Mouse (Mus musculus) C2C12 (cell line): ENCODE data around the gene Gm10644. TPM values are rescaled to one million over a fixed set of nuclear protein-coding genes. Genes with fewer than 3 reads are reported as not detected.

Source experiments
- H3K27me3 ChIP-seq: one replicate; pipeline ENCODE4 v1.6.1; 2011; ENCODE audit not compliant: control insufficient read depth, insufficient read depth, insufficient read length
- H3K36me3 ChIP-seq: one replicate; pipeline ENCODE4 v1.6.1; 2011; ENCODE audit not compliant: control insufficient read depth, insufficient read depth
- H3K4me3 ChIP-seq: one replicate; pipeline ENCODE4 v1.5.1; 2011; ENCODE audit warnings: mild to moderate bottlenecking, control low read depth; ENCODE audit not compliant: poor library complexity, insufficient read depth, severe bottlenecking
- H3K79me2 ChIP-seq: one replicate; pipeline ENCODE4 v1.6.1; 2011; ENCODE audit not compliant: control insufficient read depth, insufficient read depth
- H3K79me3 ChIP-seq: one replicate; pipeline ENCODE4 v1.6.1; 2011; ENCODE audit warnings: low read depth, control low read depth
- H3ac ChIP-seq: one replicate; pipeline ENCODE3; 2011; ENCODE audit warnings: low read depth; ENCODE audit not compliant: control insufficient read depth, insufficient read length
- CEBPB ChIP-seq: IDR thresholded peaks from one replicate; pipeline ENCODE4 v1.6.1; 2011; ENCODE audit warnings: low read depth, mild to moderate bottlenecking, control low read depth, moderate library complexity
- CTCF ChIP-seq: IDR thresholded peaks from one replicate; pipeline ENCODE4 v1.5.1; 2011; ENCODE audit not compliant: control insufficient read depth, insufficient read depth, insufficient read length
- FOSL1 ChIP-seq: IDR thresholded peaks from one replicate; pipeline ENCODE4 v1.8.0; 2011; ENCODE audit warnings: mild to moderate bottlenecking, low read length; ENCODE audit not compliant: poor library complexity, insufficient read depth, severe bottlenecking
- MAX ChIP-seq: IDR thresholded peaks from one replicate; pipeline ENCODE4 v1.6.1; 2011; ENCODE audit warnings: mild to moderate bottlenecking, control low read depth
- MYOD1 ChIP-seq: IDR thresholded peaks from one replicate; pipeline ENCODE4 v1.6.1; 2011; ENCODE audit warnings: low read depth; ENCODE audit not compliant: control insufficient read depth, insufficient read length
- MYOG ChIP-seq: IDR thresholded peaks from one replicate; pipeline ENCODE4 v1.6.1; 2011; ENCODE audit not compliant: control insufficient read depth, insufficient read length; ENCODE audit errors: extremely low read depth
- USF1 ChIP-seq: IDR thresholded peaks from one replicate; pipeline ENCODE4 v1.6.1; 2011; ENCODE audit warnings: low read depth, mild to moderate bottlenecking, control low read depth, moderate library complexity
- polyA plus RNA-seq: library from polyadenylated mRNA; unstranded; fragments of >200 nt; fragmentation: generic; extraction: Trizol; gene quantifications from one replicate; pipeline ENCODE4 v1.2.1, GENCODE M21; 2012; ENCODE audit warnings: missing spikeins

Gm10644 gene
- polyA plus RNA-seq, 1 experiment: 0.08 TPM

DNA sequence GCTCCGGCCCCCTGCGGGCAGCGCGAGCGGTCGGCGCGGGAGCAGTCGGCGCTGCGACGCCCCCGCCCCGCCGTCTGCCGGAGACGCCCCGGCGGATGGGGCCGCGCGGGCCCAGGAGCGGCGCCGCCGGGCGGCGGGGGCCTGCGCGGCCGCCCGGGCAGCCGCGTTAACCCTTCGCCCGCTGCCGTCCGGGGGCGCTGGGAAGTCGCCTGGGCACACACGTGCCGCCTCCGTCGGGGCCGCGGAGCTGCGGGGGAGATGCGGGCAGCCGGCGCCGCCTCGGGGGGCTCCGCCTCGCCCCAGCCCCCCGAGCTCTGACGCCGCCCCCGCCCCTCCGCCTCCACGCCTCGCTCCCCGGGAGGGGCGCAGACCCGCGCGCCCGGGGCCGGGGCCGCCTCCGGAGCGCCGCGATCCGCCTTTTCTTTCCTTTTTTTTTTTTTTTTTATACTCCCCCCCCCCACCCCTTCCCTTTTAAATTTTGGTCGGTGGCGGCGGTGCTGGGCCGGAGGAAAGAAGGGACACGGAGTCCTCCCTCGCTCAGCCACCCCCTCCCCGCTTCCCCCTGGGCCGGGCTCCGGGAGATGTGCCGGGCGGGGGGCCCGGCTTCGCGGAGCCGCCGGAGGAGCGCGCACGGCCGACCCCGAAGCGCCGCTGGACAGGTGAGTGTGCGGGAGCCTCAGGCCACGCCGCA, 54.6 kb downstream of the Gm10644 start:
- no peaks in the 10 kb centered on the region for H3K79me2 ChIP-seq
- H3K36me3 ChIP-seq: no peaks in the 10 kb centered on the region
- TF ChIP-seq CEBPB: no peak
- TF ChIP-seq MYOD1: no peak
- no peak for TF ChIP-seq MYOG
- TF ChIP-seq FOSL1: no peak
- no peak for TF ChIP-seq MAX
- TF ChIP-seq USF1: no peak
- TF ChIP-seq CTCF: no peak
- no peaks in the 10 kb centered on the region for H3K79me3 ChIP-seq
- H3K27me3 ChIP-seq: no peaks in the 10 kb centered on the region
- peak overlapping the region; percentile 89 for H3ac ChIP-seq
- H3K4me3 ChIP-seq: peak overlapping the region; percentile 41

DNA sequence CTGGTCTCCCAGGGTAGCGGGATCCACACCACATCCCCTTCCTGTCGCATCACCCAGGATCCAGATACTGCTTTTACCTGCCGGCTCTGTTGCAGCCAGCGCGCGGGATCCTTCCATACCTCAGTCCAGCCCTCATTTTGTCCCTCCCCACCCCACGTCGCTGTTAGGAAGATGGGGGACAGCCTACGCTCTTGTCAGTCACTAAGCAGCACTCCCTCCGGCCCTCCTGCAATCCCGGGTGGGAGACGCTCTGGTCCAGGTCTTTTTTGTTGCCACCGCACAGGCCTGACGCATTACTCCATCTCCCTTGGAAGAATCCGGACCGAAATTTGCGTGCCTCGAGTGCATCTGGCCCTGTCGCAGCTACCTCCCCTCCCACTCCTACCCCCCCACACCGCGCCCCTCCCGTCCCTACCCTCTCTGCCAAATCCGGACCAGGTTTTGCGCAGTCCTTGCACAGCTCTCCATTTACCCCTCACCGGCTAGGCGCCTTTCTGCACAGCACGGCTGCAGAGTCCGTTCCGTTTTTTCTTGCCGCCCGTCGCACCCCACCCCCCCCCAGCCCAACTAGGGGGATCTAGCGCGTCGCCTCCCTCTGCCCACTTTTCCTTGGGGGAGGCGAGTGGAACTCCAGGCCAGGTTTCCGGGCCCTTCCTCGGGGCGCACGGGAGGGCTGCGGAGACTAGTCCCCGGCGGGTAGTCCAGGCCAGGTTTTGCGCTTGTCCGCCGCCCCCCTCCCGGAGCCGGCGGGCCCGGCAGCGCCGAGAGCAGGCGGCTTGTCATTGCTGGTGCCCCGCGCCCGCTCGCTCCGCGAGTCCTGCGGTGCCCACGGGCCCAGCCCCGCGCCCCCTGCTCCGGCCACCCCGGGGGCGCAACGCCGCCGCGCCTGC, 55.4 kb downstream of the Gm10644 start, which contains the start of gene Adgrl1:
Gene Adgrl1, plus strand, starts transcription at position 743 of the 890 bp plus-strand sequence.
- Histone ChIP-seq H3K27me3 (peaks cover 4% of the 10 kb centered on the region), H3ac (peak within 1 kb of the TSS; percentile 89), H3K36me3 (no peaks in the 10 kb centered on the region), H3K4me3 (peak within 1 kb of the TSS; percentile 41), H3K79me2 (no peaks in the 10 kb centered on the region), H3K79me3 (no peaks in the 10 kb centered on the region)
- TF ChIP-seq CEBPB: no peak
- TF ChIP-seq MYOD1: no peak
- TF ChIP-seq MYOG: no peak
- TF ChIP-seq MAX: no peak
- TF ChIP-seq FOSL1: no peak
- no peak for TF ChIP-seq CTCF
- TF ChIP-seq USF1: no peak

DNA sequence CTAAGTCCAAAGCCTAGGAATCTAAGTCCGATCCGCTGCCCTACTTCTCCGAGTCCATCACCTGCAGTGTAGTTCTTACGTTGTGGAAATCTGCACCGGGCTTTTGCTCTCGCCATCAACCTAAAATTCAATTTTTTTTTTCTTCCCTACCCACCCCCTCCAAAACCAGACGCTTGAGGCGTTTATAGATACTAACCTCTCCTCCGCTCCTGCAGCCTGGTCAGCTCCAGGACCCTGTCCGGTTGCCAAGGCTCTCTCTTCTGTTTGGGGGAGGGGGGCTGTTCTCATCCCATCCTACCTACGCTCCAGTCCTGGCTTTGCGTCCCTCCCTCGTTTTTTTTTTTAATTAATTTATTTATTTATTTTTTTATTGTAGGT, 56.0 kb downstream of the Gm10644 start:
- H3K4me3 ChIP-seq: no peak overlapping the region
- H3K36me3 ChIP-seq: no peaks in the 10 kb centered on the region
- H3K79me3 ChIP-seq: no peaks in the 10 kb centered on the region
- no peaks in the 10 kb centered on the region for H3K79me2 ChIP-seq
- peaks cover 8% of the 10 kb centered on the region for H3K27me3 ChIP-seq
- TF ChIP-seq USF1: no peak
- no peak for TF ChIP-seq MYOG
- TF ChIP-seq MYOD1: no peak
- no peak for TF ChIP-seq MAX
- TF ChIP-seq CEBPB: no peak
- TF ChIP-seq FOSL1: no peak
- TF ChIP-seq CTCF: no peak
- H3ac ChIP-seq: no peak overlapping the region

DNA sequence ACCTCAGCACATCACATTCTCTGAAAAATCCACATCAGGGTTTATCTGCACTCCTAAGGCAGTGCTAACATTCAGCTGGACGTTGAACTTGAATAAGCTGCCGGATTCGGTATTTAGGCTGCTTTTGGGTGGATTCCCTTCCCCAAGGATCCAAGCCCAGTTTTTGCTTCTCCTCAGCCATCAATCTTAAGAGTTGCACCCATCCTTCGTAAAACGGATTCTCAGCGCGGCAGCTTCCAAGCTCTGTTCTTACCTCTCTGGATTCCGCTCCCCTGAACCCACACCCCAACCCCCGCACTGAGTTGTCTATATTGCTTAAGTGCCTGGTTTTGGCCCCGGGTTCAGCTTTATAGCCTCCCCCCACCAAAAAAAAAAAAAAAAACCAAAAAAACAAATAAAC, 56.5 kb downstream of the Gm10644 start:
- peaks cover 13% of the 10 kb centered on the region for H3K27me3 ChIP-seq
- TF ChIP-seq MYOD1 (no peak), MAX (no peak), FOSL1 (no peak), CEBPB (no peak)
- H3K79me3 ChIP-seq: no peaks in the 10 kb centered on the region
- no peaks in the 10 kb centered on the region for H3K36me3 ChIP-seq
- no peak overlapping the region for H3K4me3 ChIP-seq
- H3K79me2 ChIP-seq: no peaks in the 10 kb centered on the region
- H3ac ChIP-seq: no peak overlapping the region

DNA sequence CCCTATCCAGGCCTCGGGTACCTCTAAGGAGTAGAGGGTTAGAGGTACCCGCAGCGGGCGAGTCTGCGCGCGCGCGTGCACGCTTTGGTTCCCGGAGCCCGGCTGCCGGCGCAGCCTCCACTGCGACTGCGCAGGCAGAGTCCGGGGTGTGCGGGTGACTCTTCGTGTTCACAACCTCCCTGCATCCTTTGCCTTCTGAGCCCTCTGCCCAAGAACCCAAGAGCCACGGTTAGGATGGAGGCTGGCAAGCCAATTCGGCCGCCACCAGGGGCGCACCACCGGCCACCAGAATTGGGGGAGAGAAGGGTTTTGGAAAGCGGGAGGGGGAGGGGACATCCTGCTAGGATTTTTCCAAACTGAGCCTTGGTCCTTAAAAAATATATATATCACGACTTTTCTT, 57.8 kb downstream of the Gm10644 start:
- Histone ChIP-seq H3ac (no peak overlapping the region), H3K79me2 (no peaks in the 10 kb centered on the region), H3K36me3 (no peaks in the 10 kb centered on the region), H3K4me3 (no peak overlapping the region), H3K79me3 (no peaks in the 10 kb centered on the region), H3K27me3 (peaks cover 24% of the 10 kb centered on the region)
- no peak for TF ChIP-seq MYOD1
- TF ChIP-seq CTCF: peak; percentile 37

DNA sequence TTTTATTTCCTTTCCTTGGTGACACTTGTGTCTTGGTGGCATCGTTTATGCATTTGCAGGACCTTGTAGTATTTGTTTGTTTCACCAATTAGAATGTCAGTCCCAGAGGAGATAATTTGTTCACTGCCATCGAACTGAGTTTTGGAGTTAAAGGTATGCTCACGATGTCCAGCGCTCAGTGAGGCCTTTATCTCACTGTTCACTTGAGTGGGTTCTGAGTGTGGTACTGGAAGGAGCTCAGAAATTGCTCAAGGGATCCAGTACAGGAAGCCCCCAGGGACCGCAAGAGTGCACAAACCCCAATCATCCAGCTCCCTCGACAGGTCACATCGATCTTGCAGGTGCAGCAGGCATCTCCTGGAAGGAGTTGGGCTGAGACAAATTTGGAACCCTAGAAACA, 58.5 kb downstream of the Gm10644 start:
- Histone ChIP-seq H3K36me3 (no peaks in the 10 kb centered on the region), H3K4me3 (no peak overlapping the region), H3ac (no peak overlapping the region), H3K79me3 (no peaks in the 10 kb centered on the region), H3K79me2 (no peaks in the 10 kb centered on the region), H3K27me3 (peaks cover 32% of the 10 kb centered on the region)
- TF ChIP-seq MYOG (no peak), CTCF (no peak), MYOD1 (no peak), CEBPB (no peak), MAX (no peak), USF1 (no peak), FOSL1 (no peak)
